11 mouse cellular contexts compared by ENCODE assay signal in the genomic region with DNA sequence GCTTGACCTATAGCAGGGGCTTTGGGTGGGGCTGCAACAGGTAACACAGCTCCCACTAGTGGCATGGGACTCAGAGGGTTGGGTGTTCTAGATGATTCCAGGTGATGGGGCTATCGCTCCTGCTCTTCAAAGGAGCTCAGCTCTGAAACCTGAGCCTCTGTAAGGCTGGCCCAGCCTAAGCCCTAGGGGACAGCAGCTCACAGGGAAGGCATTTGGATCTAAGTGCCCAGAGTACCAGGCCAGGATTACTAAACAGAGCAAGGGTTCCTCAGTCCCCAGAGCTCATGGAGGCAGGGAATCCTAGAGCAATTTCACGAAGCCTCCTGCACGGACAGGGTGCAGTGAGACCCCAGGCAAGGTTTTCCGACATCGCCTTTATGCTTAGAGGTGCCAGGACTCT. TPM values are rescaled to one million over a fixed set of nuclear protein-coding genes. Genes with fewer than 3 reads are reported as not detected.
DNase-seq lines count a peak whose midpoint lies in the region; ATAC-seq and TF ChIP-seq lines count a peak whose summit lies in the region.
"Had no signal": no experiment of that assay in that cellular context is flagged by ENCODE, and none has a peak within 500 bp of the region (broad histone marks: within the 10 kb centered on the region; RNA-seq: fewer than 3 reads in every experiment).

No protein-coding gene starts in this region.

- peak overlapping the region; percentile 45 for H3K9ac ChIP-seq in liver, adult 2 months (ENCODE audit: low read depth, low read length)
- H3K9ac ChIP-seq in heart, embryonic 16.5 days (ENCODE audit: low read length): peak overlapping the region; percentile 44; the same call in 1 of the 2 replicates
- H3K9ac ChIP-seq in neural tube, embryonic 15.5 days (replicated peaks): no peak overlapping the region

- no peak for TF ChIP-seq CTCF in liver, adult 2 months (IDR thresholded peaks at IDR 0.05; ENCODE audit: low read depth, low read length)

- H3K9me3 ChIP-seq in heart, embryonic 16.5 days (replicated peaks; ENCODE audit: control insufficient read depth, low read length): no peaks in the 10 kb centered on the region
- H3K9me3 ChIP-seq in neural tube, embryonic 15.5 days (replicated peaks): no peaks in the 10 kb centered on the region

- no peak for ATAC-seq in heart, embryonic 16.5 days (replicated peaks; ENCODE audit: extremely low read depth, insufficient read depth, low FRiP score)
- no peak for ATAC-seq in neural tube, embryonic 15.5 days (ENCODE audit: low FRiP score)

- H3K4me3 ChIP-seq in liver, adult 2 months (ENCODE audit: insufficient read depth, low read depth, low read length): peak overlapping the region; percentile 63
- peak overlapping the region; percentile 46 for H3K4me3 ChIP-seq in heart, embryonic 16.5 days (ENCODE audit: low read length)
- no peak overlapping the region for H3K4me3 ChIP-seq in neural tube, embryonic 15.5 days (replicated peaks)

- peak overlapping the region; percentile 43 for H3K4me2 ChIP-seq in heart, embryonic 16.5 days (ENCODE audit: low read depth, low read length)
- peak overlapping the region; percentile 6; the same call in 1 of the 2 replicates for H3K4me2 ChIP-seq in neural tube, embryonic 15.5 days
- H3K4me2 ChIP-seq: midbrain, embryonic 11.5 days had no signal

- no peaks in the 10 kb centered on the region for H3K27me3 ChIP-seq in liver, adult 2 months (ENCODE audit: control insufficient read depth, insufficient read depth, low read length)
- no peaks in the 10 kb centered on the region for H3K27me3 ChIP-seq in heart, embryonic 16.5 days (ENCODE audit: control insufficient read depth, insufficient read depth, low read length)
- H3K27me3 ChIP-seq in neural tube, embryonic 15.5 days (replicated peaks): no peaks in the 10 kb centered on the region

- H3K27ac ChIP-seq in liver, adult 2 months (replicated peaks; ENCODE audit: insufficient read depth, low read depth, low read length): peak overlapping the region; percentile 38
- H3K27ac ChIP-seq in heart, embryonic 16.5 days (ENCODE audit: low read length): peak overlapping the region; percentile 43
- H3K27ac ChIP-seq in neural tube, embryonic 15.5 days (replicated peaks): no peak overlapping the region

- no peaks in the 10 kb centered on the region for H3K36me3 ChIP-seq in liver, adult 2 months (ENCODE audit: control insufficient read depth, insufficient read depth, low read length)
- H3K36me3 ChIP-seq in heart, embryonic 16.5 days (ENCODE audit: control insufficient read depth, insufficient read depth): no peaks in the 10 kb centered on the region
- H3K36me3 ChIP-seq in neural tube, embryonic 15.5 days: no peaks in the 10 kb centered on the region

- 74% methylated on average over 5 of the region's 5 CpGs for WGBS in liver, adult 2 months
- WGBS in heart, embryonic 16.5 days: 73% methylated on average over 5 of the region's 5 CpGs
- WGBS in neural tube, embryonic 15.5 days: 91% methylated on average over 5 of the region's 5 CpGs

- no peaks in the 10 kb centered on the region for H3K4me1 ChIP-seq in liver, adult 2 months (ENCODE audit: control insufficient read depth, insufficient read depth, low read length)
- peaks cover 11% of the 10 kb centered on the region for H3K4me1 ChIP-seq in heart, embryonic 16.5 days (ENCODE audit: control insufficient read depth, insufficient read depth, low read length)
- H3K4me1 ChIP-seq in neural tube, embryonic 15.5 days: peaks cover 21% of the 10 kb centered on the region

- DNase-seq in heart, adult 11 months: peak; percentile 89
- no peak for DNase-seq in heart, adult 9 months (ENCODE audit: low spot score in 2 of 2)
- no peak for DNase-seq in liver, adult 2 months (ENCODE audit: extremely low read depth, low read depth, low spot score)
- DNase-seq in liver: no peak
- DNase-seq in cerebellum, adult 9-10 months: no peak
- DNase-seq in layer of hippocampus, adult 18-20 months (ENCODE audit: low spot score in 2 of 2): no peak
- DNase-seq: cerebellum, adult 8-10 months had no signal

- no peaks in the 10 kb centered on the region for H3K79me2 ChIP-seq in liver, adult 2 months (ENCODE audit: control insufficient read depth, insufficient read depth, low read length)

- no peak for TF ChIP-seq POLR2A in liver, adult 2 months (IDR thresholded peaks at IDR 0.05; ENCODE audit: extremely low read depth, insufficient read depth, low read length)

RNA-seq across cellular contexts. Expression of a gene that starts 0.7 kb away (rescaled TPM):
- 9.2 and 10.7 TPM in 2 replicates for total RNA-seq in liver, adult 2 months (2014; rRNA removed)
- 3.0 and 3.4 TPM in 2 replicates for polyA plus RNA-seq in liver, adult 2 months (2012; rRNA removed)
- polyA plus RNA-seq in heart, embryonic 16.5 days (2015; fragmentation: Nextera tagmentation; extraction: Ambion mirVana): 28.2 and 28.7 TPM in 2 replicates
- 3.3 and 4.6 TPM in 2 replicates for polyA plus RNA-seq in neural tube, embryonic 15.5 days (2015; fragmentation: Nextera tagmentation; extraction: Ambion mirVana)
- 1 to 10 TPM; 3.1 to 3.3 TPM for total RNA-seq in layer of hippocampus, adult 18-20 months (2021)

RNA-seq across cellular contexts. Expression of a gene that starts 1.4 kb away (rescaled TPM):
- 0.20 and 0.46 TPM in 2 replicates for total RNA-seq in liver, adult 2 months (2014; rRNA removed)
- polyA plus RNA-seq in liver, adult 2 months (2012; rRNA removed): 0.11 and 0.45 TPM in 2 replicates
- polyA plus RNA-seq in heart, embryonic 16.5 days (2015; fragmentation: Nextera tagmentation; extraction: Ambion mirVana): 2.3 and 3.7 TPM in 2 replicates
- 354 and 420 TPM in 2 replicates for polyA plus RNA-seq in neural tube, embryonic 15.5 days (2015; fragmentation: Nextera tagmentation; extraction: Ambion mirVana)
- 1 to 10 TPM; 6.8 to 7.1 TPM for total RNA-seq in layer of hippocampus, adult 18-20 months (2021)

RNA-seq across cellular contexts. Expression of a gene that starts 20.7 kb away (rescaled TPM):
- 56.3 and 66.7 TPM in 2 replicates for total RNA-seq in liver, adult 2 months (2014; rRNA removed)
- polyA plus RNA-seq in liver, adult 2 months (2012; rRNA removed): 74.3 and 146 TPM in 2 replicates
- polyA plus RNA-seq in heart, embryonic 16.5 days (2015; fragmentation: Nextera tagmentation; extraction: Ambion mirVana): not detected in 2 replicates
- 0.72 TPM in 1 of 2 replicates, not detected in the other for polyA plus RNA-seq in neural tube, embryonic 15.5 days (2015; fragmentation: Nextera tagmentation; extraction: Ambion mirVana)
- not detected for total RNA-seq in layer of hippocampus, adult 18-20 months (2021)
- polyA plus RNA-seq: gonadal fat pad, adult 2 months; midbrain, embryonic 11.5 days had no signal

Comparison
In these comparisons a context has a peak if more than half of its experiments do, and no peak if none do; other contexts are left out.
1. RNA of a gene that starts 1.4 kb away (polyA plus RNA-seq): 354 to 420 TPM in neural tube, embryonic 15.5 days; 2.3 to 3.7 TPM in heart, embryonic 16.5 days and 0.11 to 0.45 TPM in liver, adult 2 months; every median in the first group is over 10 times any median in the second.
2. RNA of a gene that starts 20.7 kb away (polyA plus RNA-seq): 74.3 to 146 TPM in liver, adult 2 months; 0.72 TPM in neural tube, embryonic 15.5 days and not detected in heart, embryonic 16.5 days; every median in the first group is over 10 times any median in the second.